Mouse (Mus musculus): ENCODE data around the gene Ms4a14.
"Not testable (repeated sequence)": the region's sequence is repeated elsewhere in the genome, so short reads cannot be mapped to it uniquely, and the experiment has no call there.

Gene Ms4a14

DNA sequence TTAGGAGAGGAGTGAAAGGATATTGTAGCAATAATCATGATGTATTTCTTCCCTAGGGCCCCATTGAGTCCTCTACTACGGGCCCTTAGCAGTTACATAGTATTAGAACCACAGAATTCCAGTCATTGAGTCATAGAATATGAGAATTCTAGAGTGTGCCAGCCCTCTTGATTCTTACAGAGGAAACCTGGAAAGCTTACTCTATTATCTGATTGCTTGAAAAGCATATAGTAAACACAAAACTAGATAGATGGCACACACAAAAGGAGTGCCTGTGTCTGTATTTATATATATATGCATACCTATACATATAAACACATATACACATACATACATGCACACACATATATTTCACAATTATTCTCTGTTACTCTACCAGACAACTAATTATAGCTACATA lies at the start of gene Ms4a14:
Gene Ms4a14 (minus strand): TSS at position 101 of the 400 bp plus-strand sequence.
- DNase-seq (ENCODE audit: low read depth, low spot score) = no peak

DNA sequence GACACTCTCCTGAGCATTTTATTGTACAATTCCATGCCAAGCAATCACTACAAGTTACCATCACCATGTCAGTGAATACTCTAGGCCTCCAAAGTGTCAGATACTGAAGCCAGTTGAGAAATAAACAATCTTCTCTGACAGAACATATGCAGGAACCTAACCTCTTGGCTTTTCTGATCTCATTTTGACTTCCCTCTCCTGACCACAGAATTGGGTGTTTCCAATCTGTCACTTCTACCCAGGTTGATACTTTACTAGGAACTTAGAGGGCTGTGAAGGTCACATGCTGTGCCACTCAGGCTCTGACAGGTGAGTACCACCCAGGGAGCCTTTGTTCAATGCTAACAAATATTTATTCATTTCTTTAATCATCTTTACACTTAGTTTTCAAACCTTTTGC lies 47.7 kb upstream of the Ms4a14 start:
- DNase-seq (ENCODE audit: low read depth, low spot score) = no peak

DNA sequence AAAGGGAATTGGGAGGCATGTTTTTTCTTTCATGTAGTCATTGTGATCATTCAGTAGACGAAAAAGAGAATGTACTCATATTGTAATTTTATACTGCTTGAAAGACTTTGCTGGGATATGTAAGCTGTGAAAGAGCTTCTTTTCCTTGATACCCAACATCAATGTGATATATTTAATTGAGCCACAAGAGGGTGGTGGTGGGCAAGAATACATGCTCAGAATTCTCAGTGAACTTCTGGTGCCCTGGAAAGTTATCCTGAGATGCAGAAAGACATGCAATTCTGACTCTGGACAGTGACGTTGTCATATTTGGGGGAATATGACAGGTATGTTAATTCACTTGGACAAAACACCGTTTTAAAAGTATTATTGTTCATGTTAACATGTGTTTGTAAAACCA lies 45.9 kb upstream of the Ms4a14 start:
- no peak for DNase-seq (ENCODE audit: low read depth, low spot score)

DNA sequence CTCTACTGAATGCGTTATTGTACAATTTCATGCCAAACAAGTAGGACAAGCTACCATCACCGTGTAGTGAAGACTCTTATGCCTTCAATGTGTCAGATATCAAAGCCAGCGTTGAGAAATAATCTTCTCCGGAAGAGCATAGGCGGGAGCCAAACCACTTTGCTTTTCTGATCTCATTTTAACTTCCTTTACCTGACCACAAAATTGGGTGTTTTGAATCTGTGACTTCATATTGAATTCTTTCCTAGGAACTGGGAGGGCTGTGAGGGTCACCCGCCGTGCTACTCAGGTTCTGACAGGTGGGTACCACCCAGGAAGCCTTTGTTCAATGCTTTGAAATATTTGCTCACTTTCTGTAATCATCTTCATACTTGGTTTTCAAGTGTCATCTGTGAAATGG lies 41.5 kb upstream of the Ms4a14 start:
- DNase-seq (ENCODE audit: low read depth, low spot score) = no peak

DNA sequence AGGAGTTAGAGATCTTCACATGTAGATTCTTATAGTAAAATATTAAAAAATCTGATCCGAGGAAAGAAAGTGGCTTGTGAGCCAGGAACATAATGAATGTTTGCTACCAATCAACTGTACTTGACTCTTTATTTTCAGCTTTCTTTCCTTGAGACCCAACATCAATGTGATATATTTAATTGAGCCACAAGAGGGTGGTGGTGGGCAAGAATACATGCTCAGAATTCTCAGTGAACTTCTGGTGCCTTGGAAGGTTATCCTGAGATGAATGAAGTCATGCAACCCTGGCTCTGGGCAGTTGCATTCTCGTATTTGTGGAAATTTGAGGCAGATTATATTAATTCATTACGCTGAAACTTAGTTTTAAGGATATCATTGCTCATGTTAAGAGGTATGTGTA lies 37.6 kb upstream of the Ms4a14 start:
- no peak for DNase-seq (ENCODE audit: low read depth, low spot score)

DNA sequence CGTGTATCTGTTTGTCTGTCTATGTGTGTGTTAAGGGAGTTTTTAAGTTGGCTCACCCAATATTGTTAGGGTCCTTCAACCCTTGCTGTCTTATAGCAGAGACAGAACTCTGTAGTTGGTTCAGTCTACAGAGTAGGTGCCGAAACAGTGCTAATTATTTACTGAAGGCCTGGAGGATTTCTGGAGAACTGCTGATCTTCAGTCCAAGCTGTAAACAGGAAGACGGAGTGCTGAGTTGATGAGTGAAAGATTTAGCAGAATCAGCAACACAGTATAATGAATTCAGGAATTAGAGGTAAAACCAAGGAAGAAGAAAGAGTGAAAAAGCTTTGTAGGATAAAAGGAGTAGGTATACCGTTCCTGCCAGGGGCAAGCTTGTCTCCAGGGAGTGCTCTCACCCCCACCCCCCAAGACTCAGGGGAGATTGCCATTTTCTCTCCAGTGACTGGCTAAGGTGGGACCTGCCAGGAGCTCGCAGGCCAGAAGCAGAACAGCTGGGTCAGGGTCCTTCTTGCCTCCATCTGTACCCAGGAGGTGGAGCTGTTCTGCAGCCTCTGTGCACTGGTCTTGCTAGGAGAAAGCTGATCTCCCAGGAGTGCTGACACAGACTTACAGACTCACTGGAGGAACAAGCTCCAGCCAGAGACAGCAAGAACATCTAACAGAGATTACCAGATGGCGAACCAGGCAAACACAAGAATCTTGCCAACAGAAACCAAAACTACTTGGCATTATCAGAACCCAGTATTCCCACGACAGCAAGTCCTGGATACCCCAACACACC lies 35.6 kb upstream of the Ms4a14 start:
- peak; percentile 27 for DNase-seq (ENCODE audit: low read depth, low spot score)

DNA sequence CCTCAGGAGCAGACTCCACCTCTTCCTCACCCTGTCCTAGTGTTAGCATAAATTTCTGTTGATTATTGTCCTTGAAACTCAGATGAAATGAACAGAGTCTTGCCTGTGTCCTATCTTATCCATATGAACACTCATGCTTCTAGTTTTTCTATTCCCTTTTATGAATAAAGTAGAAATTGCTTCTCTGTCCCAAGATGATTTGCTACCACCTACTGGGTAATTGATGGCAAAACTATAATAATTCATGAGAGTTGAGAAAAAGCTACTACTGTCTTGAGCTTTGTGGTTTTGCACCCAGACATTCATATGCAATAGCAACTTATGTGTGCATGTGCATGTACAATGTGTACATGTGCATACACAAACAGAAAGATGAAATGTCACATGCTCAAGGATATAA lies 29.7 kb upstream of the Ms4a14 start:
- no peak for DNase-seq (ENCODE audit: low read depth, low spot score)

DNA sequence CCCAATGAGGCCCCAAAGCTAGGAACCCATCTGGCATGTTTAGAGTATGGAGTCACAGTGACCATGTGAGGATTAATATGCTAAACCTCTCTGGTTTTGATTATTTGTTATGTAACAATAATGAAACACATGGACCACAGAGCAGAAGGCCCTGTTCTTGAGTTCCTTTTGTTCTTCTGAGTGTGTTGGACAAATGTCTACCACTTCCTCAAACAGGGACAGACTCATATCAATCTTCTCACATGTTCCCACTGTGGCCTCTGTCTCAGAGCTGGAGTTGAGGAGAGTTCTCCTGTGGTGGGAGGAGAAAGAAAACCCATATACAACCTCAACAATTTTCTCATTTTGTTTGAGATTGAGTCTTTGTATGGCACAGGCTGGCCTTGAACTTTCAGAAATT lies 28.9 kb upstream of the Ms4a14 start:
- DNase-seq (ENCODE audit: low read depth, low spot score) = no peak

DNA sequence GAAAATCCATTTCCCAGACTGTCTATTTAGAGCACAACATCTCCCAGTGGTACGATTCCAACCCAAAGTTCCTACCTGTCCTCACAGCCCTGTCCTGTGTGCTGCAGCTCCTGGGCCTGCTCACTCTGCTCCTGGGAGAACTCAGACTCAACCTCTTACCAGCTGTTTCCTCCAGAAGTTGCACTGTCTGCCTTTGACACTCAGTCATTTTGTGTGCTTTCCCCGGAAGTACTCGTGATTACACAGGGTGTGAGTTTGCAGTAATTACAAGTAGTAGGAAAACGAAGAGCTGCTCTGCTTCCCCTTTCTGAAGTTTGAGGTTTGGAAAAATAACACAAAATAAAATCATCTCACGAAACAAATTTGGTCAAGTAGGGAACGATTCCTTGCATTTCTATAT lies 21.7 kb upstream of the Ms4a14 start, which contains the start of gene Ms4a7:
Gene Ms4a7 (minus strand): TSS at position 215 of the 400 bp plus-strand sequence.
- peak; percentile 38 for DNase-seq (ENCODE audit: low read depth, low spot score)

DNA sequence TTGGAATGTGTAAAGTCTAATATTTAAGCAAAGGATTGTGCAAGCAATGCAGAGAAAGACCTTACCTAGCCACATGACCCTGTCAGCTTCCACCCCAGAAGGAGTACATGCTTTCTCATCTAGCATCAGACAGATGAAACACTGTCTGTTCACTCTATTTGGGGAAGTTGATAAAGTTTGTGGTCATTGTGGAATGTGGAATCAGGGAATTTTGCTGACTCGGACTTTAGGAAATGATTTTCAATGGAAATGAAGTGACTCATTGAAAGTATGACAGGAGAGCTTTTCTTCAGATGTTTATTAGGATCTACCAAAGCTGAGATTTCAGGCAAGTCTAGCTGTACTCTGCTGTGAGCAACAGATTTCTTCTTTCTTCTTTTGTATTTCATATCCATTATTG lies 6.9 kb upstream of the Ms4a14 start:
- peak; percentile 13 for DNase-seq (ENCODE audit: low read depth, low spot score)

DNA sequence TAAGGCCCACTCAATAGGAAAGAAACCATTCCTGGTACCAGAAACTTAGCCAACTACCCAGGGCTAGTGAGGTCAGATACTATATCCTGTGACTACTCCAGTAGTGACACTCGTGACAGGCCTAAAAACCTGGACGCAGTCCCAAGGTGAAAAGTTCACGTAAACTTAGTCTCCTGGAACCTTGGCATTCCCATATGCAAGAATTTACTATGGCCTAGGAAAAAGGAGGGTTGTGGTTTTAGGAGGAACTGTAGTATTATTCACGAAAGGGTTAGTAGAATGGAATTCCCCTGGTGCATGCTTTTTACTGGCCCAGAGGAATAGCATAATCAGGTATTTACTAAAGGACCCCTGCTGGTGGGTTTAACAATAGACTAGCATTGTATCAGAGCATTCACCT lies 2.5 kb upstream of the Ms4a14 start:
- DNase-seq (ENCODE audit: low read depth, low spot score) = no peak

DNA sequence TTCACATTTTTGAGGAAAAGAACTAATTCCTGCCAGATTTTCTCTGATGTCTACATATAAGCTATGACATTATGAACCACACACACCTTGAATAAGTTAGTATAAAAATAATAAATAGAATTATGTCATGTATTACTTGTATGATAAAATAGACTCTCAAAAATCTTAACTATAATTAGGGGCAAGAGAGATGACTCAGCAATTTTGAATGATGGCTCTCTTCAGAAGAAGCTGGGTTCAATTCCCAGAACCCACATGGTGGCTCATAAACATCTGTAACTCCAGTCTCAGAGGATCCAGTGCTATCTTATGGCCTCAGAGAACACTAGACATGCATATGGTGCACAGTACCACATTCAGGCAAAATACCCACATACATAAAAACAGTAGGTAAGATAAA lies 5.4 kb downstream of the Ms4a14 start:
- no peak for DNase-seq (ENCODE audit: low read depth, low spot score)

DNA sequence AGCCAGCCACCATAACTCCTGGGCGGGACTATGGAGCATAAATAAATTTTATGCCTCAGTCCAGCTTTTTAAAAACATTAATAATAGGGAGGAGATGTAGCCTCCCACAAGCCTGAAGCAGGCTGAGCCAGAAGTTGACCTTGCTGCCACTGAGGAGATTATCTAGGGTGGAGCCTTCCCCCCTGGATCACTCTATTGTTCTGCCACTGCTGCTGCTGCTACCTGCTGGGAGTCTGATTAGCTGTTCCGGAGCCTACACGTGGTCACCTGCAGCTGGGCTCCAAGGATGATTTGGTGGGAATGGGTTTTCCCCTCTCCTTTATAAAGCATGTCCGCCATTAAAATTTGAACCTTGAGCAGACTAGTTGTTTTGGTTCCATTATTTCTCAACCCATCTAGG lies 14.7 kb downstream of the Ms4a14 start:
- not testable (repeated sequence) for DNase-seq (ENCODE audit: low read depth, low spot score)

DNA sequence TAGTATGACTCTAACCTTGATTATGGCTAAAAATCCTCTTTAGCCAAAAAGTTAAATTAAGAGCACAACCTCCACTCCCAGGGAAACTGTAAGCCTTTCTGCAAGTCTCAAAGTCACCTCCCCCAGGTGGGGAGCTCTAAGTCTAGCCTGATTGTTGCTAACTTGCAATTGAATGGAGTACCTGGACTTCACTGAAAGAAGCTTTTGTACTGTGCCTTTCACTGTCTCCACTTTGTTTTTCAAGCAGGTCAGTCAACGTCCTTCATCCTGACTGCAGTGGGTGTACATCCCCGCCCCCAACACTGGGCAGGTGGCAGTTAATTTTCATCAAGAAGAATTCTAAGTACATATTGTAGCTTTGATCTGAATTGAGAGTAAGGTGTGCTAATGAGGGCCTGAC lies 15.3 kb downstream of the Ms4a14 start:
- DNase-seq (ENCODE audit: low read depth, low spot score) = no peak

DNA sequence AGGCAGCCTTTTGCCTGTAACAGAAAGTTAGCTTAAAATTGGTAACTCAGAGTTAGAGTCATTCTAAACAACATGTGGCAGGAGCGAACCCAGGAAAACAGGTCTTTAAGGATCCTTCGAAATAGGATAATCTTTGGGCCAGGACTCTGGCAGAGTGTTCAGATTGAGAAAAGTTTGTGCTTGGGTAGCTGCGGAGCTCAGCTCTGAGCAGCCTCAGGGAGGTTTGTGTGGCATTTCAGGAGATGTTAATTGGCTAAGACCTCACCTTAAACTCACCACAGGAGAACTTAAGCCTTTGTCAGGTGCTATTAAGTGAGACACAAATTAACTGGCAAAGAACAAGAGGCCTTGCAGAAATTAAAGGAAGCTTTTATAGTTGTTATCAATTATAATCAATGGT lies 20.6 kb downstream of the Ms4a14 start:
- DNase-seq (ENCODE audit: low read depth, low spot score) = not testable (repeated sequence)

DNA sequence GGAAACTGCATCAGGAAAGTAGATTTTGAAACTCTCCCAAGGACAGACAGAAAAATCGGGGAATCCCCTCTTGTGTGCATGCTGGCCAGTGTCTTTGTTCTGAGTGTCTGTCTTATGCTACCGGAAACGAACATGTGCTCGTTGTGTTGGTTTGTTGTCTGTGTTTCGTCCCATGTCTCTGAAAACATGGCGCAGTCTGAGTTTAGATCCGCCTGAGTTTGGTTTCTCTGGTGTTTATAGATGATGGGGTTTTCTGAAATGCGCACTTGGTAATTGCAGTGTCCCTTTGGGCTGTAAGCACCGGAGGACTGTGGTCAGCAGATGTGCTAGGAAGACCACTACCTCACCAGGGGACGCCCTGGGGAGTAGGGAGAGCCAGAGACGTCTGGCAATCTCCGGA lies 21.3 kb downstream of the Ms4a14 start:
- no peak for DNase-seq (ENCODE audit: low read depth, low spot score)

DNA sequence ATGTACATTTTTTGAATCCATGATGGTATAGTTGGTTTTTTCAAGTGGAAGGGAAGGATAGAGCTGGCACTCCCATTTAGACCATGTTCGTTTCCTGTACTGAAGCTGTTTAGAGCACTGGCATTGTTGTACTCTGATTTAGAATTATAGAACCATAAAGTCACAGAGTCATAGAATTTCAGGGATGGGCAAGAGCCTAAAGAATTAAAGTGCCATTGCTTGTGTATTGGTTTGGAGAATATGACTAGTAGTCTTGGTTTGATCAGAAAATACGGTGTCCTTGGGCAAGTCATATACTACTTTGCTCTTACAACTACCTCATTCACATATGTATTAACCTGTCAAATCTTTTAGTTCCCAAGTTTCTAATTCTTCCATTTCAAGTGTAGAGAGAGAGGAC lies 30.5 kb downstream of the Ms4a14 start, which contains the start of gene Ms4a5:
Gene Ms4a5 (minus strand): TSS at position 101 of the 400 bp plus-strand sequence.
- DNase-seq (ENCODE audit: low read depth, low spot score) = no peak

DNA sequence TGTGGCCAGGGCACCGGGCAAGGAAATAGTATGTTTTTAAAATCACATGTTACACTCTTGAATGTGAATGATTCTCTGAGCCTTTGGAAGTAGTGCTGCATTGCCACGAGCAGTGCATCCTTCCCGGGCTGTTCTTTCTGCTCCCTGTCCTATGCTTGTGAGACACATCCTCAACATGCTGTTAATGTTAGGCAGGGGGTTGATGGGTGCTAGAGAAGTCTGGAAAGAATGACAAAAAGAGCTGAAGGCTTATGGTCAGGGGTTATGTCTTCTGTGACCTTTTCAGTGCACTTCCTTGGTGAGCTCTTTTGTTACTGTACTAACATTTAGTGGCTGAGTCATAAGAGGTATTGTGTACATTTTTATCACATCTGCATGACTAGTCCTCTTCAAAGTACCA lies 34.0 kb downstream of the Ms4a14 start:
- no peak for DNase-seq (ENCODE audit: low read depth, low spot score)

DNA sequence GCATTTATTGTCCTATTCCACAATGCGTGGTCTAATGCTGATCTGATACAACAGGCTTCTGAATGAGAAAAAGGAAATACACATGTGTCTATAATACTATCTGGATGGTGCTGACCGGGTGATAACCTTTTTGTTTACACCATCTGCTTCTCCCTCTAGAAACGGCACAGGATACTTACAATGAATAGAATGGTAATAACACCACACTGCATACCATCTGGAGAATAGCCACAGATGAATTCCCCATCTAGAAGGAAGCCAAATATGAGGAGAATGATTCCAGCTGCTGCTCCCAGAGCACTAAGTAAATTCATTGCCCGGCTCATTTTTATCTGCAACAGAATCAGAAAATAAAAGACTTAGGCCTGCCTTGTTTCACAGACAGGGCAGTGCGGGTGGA lies 37.8 kb downstream of the Ms4a14 start:
- no peak for DNase-seq (ENCODE audit: low read depth, low spot score)

DNA sequence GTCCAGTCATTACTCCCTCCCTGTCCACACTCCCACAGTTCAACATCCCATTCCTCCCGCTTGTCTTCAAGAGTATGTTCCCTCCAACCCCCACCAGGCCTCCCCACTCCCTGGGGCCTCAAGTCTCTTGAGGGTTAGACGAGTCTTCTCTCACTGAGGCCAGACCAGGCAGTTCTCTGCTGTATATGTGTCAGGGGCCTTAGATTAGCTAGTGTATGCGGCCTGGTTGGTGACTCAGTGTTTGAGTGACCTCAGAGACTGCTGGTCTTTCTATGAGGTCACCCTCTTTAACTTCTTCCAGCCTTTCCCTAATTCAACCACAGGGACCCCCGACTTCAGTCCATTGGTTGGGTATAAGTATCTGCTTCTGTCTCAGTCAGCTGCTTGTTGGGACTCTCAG lies 47.3 kb downstream of the Ms4a14 start:
- DNase-seq (ENCODE audit: low read depth, low spot score) = no peak

DNA sequence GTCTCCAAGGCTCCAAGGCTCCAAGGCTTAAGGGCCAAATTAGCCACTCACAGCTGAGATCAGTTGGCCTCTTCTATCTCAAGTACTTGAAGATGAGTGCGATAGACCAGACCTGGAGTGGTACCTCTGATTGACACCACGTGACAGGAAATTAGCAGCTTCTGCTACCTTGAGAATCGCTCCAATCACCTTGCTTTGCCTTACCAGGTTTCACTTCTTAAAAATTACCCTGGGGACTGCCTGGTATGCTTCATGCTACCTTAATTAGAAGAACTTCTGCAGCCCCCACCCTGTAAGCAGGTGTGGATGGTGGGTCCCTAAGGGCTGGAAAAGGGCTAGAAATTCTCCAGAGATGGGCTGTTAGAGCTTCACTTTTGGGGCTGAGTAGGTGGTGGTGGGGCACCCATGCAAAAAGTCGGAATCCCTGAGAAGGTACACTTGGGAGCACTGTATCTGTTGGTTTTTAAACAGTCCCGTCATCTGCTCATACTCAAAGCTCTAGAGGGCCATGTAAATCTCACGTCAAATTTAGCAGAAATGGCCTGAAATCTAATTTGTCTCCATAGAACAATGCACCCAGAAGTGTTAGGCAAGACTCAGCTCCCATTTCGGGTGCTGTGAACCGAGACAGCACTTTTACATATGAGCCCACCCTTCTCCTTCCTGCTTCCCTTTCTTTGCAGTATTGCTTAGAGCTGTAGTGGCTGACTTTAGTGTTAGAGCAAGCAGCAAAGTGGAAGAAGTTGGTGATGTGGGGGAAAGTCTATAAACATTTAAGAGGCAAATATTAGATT lies 48.0 kb downstream of the Ms4a14 start, which contains the start of gene Ms4a1:
Gene Ms4a1 (minus strand): TSS at position 190 of the 794 bp plus-strand sequence.
- DNase-seq (ENCODE audit: low read depth, low spot score) = peak; percentile 10

DNA sequence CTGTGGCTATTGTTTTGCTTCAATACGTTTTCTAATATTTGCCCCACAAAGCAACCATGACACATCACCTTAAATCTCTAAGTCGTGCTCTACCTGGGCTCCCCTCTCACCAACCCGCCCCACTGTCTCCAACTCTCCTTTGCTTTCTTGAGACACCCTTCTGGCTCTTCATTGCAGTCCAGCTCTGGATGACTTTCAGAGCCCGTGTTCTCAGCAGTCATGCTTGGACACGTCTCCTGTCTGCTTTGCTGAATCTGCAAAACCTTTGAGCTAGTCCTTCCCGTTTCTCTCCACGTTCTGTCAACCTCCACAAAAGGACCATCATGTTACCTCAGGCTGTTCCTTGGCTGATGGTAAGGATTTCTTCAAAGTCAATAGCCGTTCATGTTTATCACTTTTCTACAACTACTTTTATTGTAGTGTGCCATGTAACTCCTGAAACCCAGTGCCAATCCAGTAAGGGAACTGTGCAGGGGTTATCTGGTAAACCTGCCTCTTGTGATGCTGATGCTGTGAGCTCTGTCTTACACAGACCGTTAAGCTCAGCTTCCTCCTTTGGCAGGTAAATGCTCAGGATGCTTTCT lies 49.6 kb downstream of the Ms4a14 start:
- no peak for DNase-seq (ENCODE audit: low read depth, low spot score)
